Mouse (Mus musculus) MEL (cell line): Measurements from ENCODE around the gene Epb41. TPM values are rescaled to one million over a fixed set of nuclear protein-coding genes. Genes with fewer than 3 reads are reported as not detected.

Experiments
- DNase-seq: peaks from one replicate; pipeline ENCODE4 v3.0.0; 2011; ENCODE audit warnings: low read depth, low spot score
- H3K27ac ChIP-seq: 2 replicates; pipeline ENCODE4 v1.5.1; 2012; ENCODE audit warnings: low read depth, mild to moderate bottlenecking, control low read depth, low read length, moderate library complexity; ENCODE audit not compliant: control insufficient read depth
- H3K27me3 ChIP-seq, 2 experiments: fragments of 150-350 bp in 1 of 2; sonication (generic) in 1 of 2; 2 replicates each; pipeline ENCODE4 v1.6.1; 2012; ENCODE audit warnings: low read length in 2 of 2, mild to moderate bottlenecking in 2 of 2, improper control_type of control experiment in 1 of 2, moderate library complexity in 1 of 2; ENCODE audit not compliant: insufficient read depth in 2 of 2, control insufficient read depth in 1 of 2
- H3K36me3 ChIP-seq, 2 experiments: 2 replicates each; pipeline ENCODE4 v1.6.1; 2012 to 2014; ENCODE audit warnings: low read length in 2 of 2, improper control_type of control experiment in 1 of 2, inconsistent platforms in 1 of 2, mild to moderate bottlenecking in 1 of 2; ENCODE audit not compliant: insufficient read depth in 2 of 2, control insufficient read depth in 1 of 2
- H3K4me1 ChIP-seq, 2 experiments: fragments of 150-350 bp in 1 of 2; sonication (generic) in 1 of 2; 2 replicates each; pipeline ENCODE4 v1.6.1; 2012; ENCODE audit warnings: low read length in 2 of 2, improper control_type of control experiment in 1 of 2, mild to moderate bottlenecking in 1 of 2; ENCODE audit not compliant: insufficient read depth in 2 of 2, control insufficient read depth in 1 of 2
- H3K4me3 ChIP-seq, 2 experiments: fragments of 150-350 bp in 1 of 2; sonication (generic) in 1 of 2; 2 replicates each; pipeline ENCODE4 v1.5.1; 2012; ENCODE audit warnings: low read depth in 2 of 2, low read length in 2 of 2, mild to moderate bottlenecking in 2 of 2, moderate library complexity in 2 of 2, control low read depth in 1 of 2, improper control_type of control experiment in 1 of 2; ENCODE audit not compliant: control insufficient read depth in 1 of 2, insufficient read depth in 1 of 2
- H3K79me2 ChIP-seq: 2 replicates; pipeline ENCODE4 v1.6.1; 2012; ENCODE audit warnings: mild to moderate bottlenecking, low read length, moderate library complexity; ENCODE audit not compliant: control insufficient read depth, poor library complexity, insufficient read depth
- H3K9ac ChIP-seq: 2 replicates; pipeline ENCODE4 v1.6.1; 2012; ENCODE audit warnings: low read depth, mild to moderate bottlenecking, control low read depth, low read length, moderate library complexity; ENCODE audit not compliant: control insufficient read depth, poor library complexity, severe bottlenecking
- H3K9me3 ChIP-seq: fragments of 150-350 bp; sonication (generic); replicated peaks from 2 replicates; pipeline ENCODE4 v1.6.1; 2012; ENCODE audit warnings: mild to moderate bottlenecking, low read length, improper control_type of control experiment, moderate library complexity; ENCODE audit not compliant: insufficient read depth
- CTCF ChIP-seq, 3 experiments: IDR thresholded peaks in 2 of 3; conservative IDR thresholded peaks in 1 of 3; 2 replicates each; pipeline ENCODE4 v1.5.1; 2011 to 2012; ENCODE audit warnings: low read length in 3 of 3, low read depth in 2 of 3, mild to moderate bottlenecking in 2 of 3, improper control_type of control experiment in 1 of 3, inconsistent platforms in 1 of 3, mixed read lengths in 1 of 3, moderate library complexity in 1 of 3; ENCODE audit not compliant: control insufficient read depth in 1 of 3, insufficient read depth in 1 of 3, poor library complexity in 1 of 3, severe bottlenecking in 1 of 3
- ELF1 ChIP-seq: IDR thresholded peaks from 2 replicates; pipeline ENCODE4 v1.6.1; 2014; ENCODE audit warnings: low read depth, mild to moderate bottlenecking, inconsistent platforms, low read length, improper control_type of control experiment, moderate library complexity
- EP300 ChIP-seq, 2 experiments: IDR thresholded peaks; 2 replicates each; pipeline ENCODE4 v1.6.1; 2011; ENCODE audit warnings: improper control_type of control experiment in 2 of 2, low read length in 2 of 2, low read depth in 1 of 2, mild to moderate bottlenecking in 1 of 2
- GABPA ChIP-seq: IDR thresholded peaks from 2 replicates; pipeline ENCODE4 v1.6.1; 2012; ENCODE audit warnings: low read depth, mild to moderate bottlenecking, inconsistent platforms, low read length, improper control_type of control experiment, moderate library complexity
- MAFK ChIP-seq: IDR thresholded peaks from 2 replicates; pipeline ENCODE4 v1.6.1; 2011; ENCODE audit warnings: low read depth, mild to moderate bottlenecking, low read length, improper control_type of control experiment, borderline replicate concordance
- MAX ChIP-seq: IDR thresholded peaks from 2 replicates; pipeline ENCODE4 v1.6.1; 2011; ENCODE audit warnings: low read length, improper control_type of control experiment
- MAZ ChIP-seq: IDR thresholded peaks from 2 replicates; pipeline ENCODE4 v1.6.1; 2012; ENCODE audit warnings: low read depth, mild to moderate bottlenecking, inconsistent platforms, low read length, improper control_type of control experiment
- MYB ChIP-seq: IDR thresholded peaks from 2 replicates; pipeline ENCODE4 v1.6.1; 2011; ENCODE audit warnings: mild to moderate bottlenecking, low read depth, low read length, improper control_type of control experiment
- MYC ChIP-seq: IDR thresholded peaks from 2 replicates; pipeline ENCODE4 v1.6.1; 2011; ENCODE audit warnings: low read depth, mild to moderate bottlenecking, low read length, improper control_type of control experiment, moderate library complexity
- NELFE ChIP-seq: IDR thresholded peaks from 2 replicates; pipeline ENCODE4 v1.6.1; 2011; ENCODE audit warnings: low read depth, low read length, improper control_type of control experiment
- POLR2AphosphoS5 ChIP-seq: IDR thresholded peaks from 2 replicates; pipeline ENCODE4 v1.6.1; 2012; ENCODE audit warnings: low read depth, borderline replicate concordance, mild to moderate bottlenecking, inconsistent platforms, low read length, moderate library complexity, mixed read lengths
- RAD21 ChIP-seq: IDR thresholded peaks from 2 replicates; pipeline ENCODE4 v1.6.1; 2011; ENCODE audit warnings: mild to moderate bottlenecking, low read depth, low read length, improper control_type of control experiment
- SMC3 ChIP-seq: IDR thresholded peaks from 2 replicates; pipeline ENCODE4 v1.6.1; 2011; ENCODE audit warnings: low read depth, low read length, improper control_type of control experiment
- USF1 ChIP-seq: IDR thresholded peaks from 2 replicates; pipeline ENCODE4 v1.6.1; 2014; ENCODE audit warnings: low read depth, mild to moderate bottlenecking, inconsistent platforms, low read length, improper control_type of control experiment, moderate library complexity
- USF2 ChIP-seq, 2 experiments: IDR thresholded peaks; 2 replicates each; pipeline ENCODE4 v1.6.1; 2011 to 2012; ENCODE audit warnings: improper control_type of control experiment in 2 of 2, low read length in 2 of 2, borderline replicate concordance in 1 of 2, inconsistent platforms in 1 of 2, low read depth in 1 of 2, mild to moderate bottlenecking in 1 of 2; ENCODE audit not compliant: insufficient read depth in 1 of 2
- ZC3H11A ChIP-seq: IDR thresholded peaks from 2 replicates; pipeline ENCODE4 v1.6.1; 2012; ENCODE audit warnings: low read depth, mild to moderate bottlenecking, inconsistent platforms, low read length, improper control_type of control experiment
- polyA plus RNA-seq, 2 experiments: library from polyadenylated mRNA; stranded (reverse) in 1 of 2; unstranded in 1 of 2; fragments of >175 nt in 1 of 2; fragments of >200 nt in 1 of 2; gene quantifications; 2 replicates each; pipeline versions ENCODE4 v1.2.1 to v1.2.4; 2012; ENCODE audit warnings: low replicate concordance in 2 of 2, low read depth in 1 of 2; ENCODE audit not compliant: insufficient read length in 2 of 2, insufficient read depth in 1 of 2, missing spikeins in 1 of 2
- total RNA-seq: library from RNA; depleted of rRNA; stranded (reverse); fragments of 300-350 nt; gene quantifications from 2 replicates; pipeline ENCODE4 v1.2.3, GENCODE M21; 2012

Epb41 gene
- total and polyA plus RNA-seq, 3 experiments: 36.5 to 115 (median 44.3) TPM

GRCm38 (mm10) chr4:131906423-131906822 lies 168.7 kb downstream of the Epb41 start:
- DNase-seq: no peak
- no peaks in the 10 kb centered on the region for H3K9me3 ChIP-seq
- TF ChIP-seq MYB (no peak), GABPA (no peak), ELF1 (no peak), POLR2AphosphoS5 (0 out of 2 replicates have a peak, but pooled peaks have one; percentile 19), EP300 (IDR thresholded peaks at IDR 0.05; ENCODE audit: low read depth in 1 of 2, low read length in 2 of 2) (no peak), NELFE (no peak)
- H3K4me3 ChIP-seq: no peak overlapping the region
- no peaks in the 10 kb centered on the region for H3K4me1 ChIP-seq
- no peak overlapping the region for H3K9ac ChIP-seq
- no peaks in the 10 kb centered on the region for H3K27me3 ChIP-seq
- H3K79me2 ChIP-seq: no peaks in the 10 kb centered on the region
- H3K36me3 ChIP-seq: no peaks in the 10 kb centered on the region; a peak in 2 of 4 replicates
- no peak overlapping the region for H3K27ac ChIP-seq

- no peak overlapping the region for H3K4me3 ChIP-seq
- H3K9ac ChIP-seq: no peak overlapping the region
- no peaks in the 10 kb centered on the region for H3K9me3 ChIP-seq
- no peak overlapping the region for H3K27ac ChIP-seq
- peak; percentile 49; the same call in 1 of the 2 replicates for TF ChIP-seq MAX
- 0 out of 4 replicates have a peak, but pooled peaks of 1 of the 2 experiments have one; percentile 25 for TF ChIP-seq USF2 (IDR thresholded peaks at IDR 0.05; ENCODE audit: borderline replicate concordance in 1 of 2, insufficient read depth in 1 of 2, low read depth in 1 of 2, low read length in 2 of 2)
- peak; percentile 66 to 76 (median 72) for TF ChIP-seq CTCF (IDR thresholded peaks at IDR 0.05 in 2 of 3, conservative IDR thresholded peaks at IDR 0.05 in 1 of 3; ENCODE audit: control insufficient read depth in 1 of 3, insufficient read depth in 1 of 3, low read depth in 2 of 3, low read length in 3 of 3, poor library complexity in 1 of 3, severe bottlenecking in 1 of 3)
- 0 out of 2 replicates have a peak, but pooled peaks have one; percentile 45 for TF ChIP-seq MYC
- TF ChIP-seq ZC3H11A: peak; percentile 47
- no peak for TF ChIP-seq MAZ
- no peak for TF ChIP-seq MAFK
- TF ChIP-seq USF1: peak; percentile 73
- TF ChIP-seq RAD21: peak; percentile 53
- peak; percentile 86 for TF ChIP-seq SMC3
- H3K4me1 ChIP-seq: no peaks in the 10 kb centered on the region
- H3K79me2 ChIP-seq: no peaks in the 10 kb centered on the region
- no peaks in the 10 kb centered on the region for H3K27me3 ChIP-seq
- H3K36me3 ChIP-seq: peaks cover 0 to 2% of the 10 kb centered on the region in 2 experiments; a peak in 2 of 4 replicates
- peak; percentile 68 for DNase-seq
Observed at GRCm38 (mm10) chr4:131904478-131904877, 170.6 kb downstream of the Epb41 start.
